Mouse (Mus musculus): ENCODE results near the gene Aifm2. TPM values are rescaled to one million over a fixed set of nuclear protein-coding genes. Genes with fewer than 3 reads are reported as not detected.

The Aifm2 gene
- total RNA-seq, 2 experiments from 2014 or later: 292 TPM

DNA sequence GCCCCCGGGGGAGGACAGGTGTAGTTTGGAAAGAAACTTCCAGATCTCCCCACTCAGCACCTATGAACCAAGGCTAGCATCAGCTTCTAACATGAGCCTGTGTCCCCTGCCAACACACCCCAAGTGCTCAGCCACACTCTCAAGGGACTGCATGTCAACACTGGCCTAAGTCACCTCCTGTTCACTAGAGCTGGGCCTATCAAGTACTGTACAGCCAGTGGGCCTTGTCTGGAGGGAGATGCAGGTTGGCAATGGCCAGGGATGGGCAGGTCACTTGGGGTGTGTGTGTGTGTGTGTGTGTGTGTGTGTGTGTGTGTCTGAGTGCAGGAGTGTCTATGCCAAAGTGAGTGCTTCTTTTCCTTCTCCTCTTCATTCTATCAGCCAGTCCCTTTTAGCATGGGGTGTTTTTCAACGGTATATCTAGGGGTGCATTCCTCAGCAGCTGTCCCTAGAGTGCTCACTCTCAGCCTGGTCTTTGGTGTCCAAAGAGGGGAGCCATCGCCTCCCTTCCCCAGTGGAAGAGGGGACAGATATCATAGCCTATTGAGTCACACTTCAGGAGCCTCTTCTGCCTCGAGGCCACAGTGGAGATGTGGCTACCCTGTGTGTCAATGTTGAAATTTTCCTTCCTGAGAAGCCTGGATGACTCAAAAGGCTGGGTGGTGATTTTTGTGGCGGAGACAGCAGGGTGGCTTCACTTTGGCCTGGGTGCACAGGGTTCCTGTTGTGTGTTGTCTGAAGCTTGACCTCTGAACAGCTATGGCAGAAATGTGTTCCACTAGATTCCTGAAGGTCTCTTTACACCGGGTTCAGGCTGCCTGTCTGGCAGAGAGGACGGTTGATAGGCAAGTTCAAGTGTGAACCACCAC lies 1.2 kb downstream of the Aifm2 start:
- DNase-seq: peak; percentile 71

DNA sequence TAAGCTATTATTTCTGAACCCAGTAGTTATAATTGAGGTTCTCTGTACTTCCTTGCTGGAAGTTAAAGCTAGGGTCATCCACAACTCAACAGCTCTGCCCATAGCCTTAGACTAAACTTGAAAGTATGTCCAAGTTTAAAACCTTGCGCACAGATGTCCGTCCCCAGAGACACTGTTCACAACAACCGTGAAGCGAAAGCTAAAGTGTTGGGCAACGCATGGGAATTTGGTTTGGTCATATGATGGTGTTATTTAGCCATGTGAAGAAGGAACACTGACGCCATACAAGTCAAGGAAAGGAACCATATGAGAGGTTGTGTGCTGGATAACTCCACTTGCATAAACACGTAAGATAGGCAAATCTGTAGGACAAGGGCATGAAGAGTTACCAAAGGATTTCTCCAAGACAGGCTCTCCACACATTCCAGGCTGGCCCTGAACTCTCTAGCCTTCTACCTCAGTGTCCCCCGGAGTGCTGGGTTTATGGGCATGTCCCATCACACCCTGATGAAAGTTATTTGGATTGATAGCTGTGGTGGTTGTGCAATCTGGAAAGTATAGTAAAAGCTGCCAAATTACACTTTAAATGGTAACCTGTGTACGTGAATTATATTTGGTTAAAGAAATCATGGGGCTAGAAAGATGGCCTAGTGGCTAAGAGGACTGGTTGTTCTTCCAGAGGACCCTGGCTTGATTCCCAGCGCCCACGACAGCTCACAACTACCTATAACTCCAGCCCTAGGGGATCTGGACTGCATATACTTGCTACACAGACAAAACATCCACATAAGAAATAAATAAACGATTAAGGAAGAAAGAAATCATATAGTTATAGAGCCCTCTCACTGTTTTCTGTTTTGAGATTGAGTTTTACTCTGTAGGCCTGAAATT lies 2.6 kb downstream of the Aifm2 start:
- peak; percentile 20 for DNase-seq

- peak; percentile 78 for DNase-seq
Measured at GRCm38 (mm10) chr10:61720331-61720730, 5.3 kb downstream of the Aifm2 start.

- no peak for DNase-seq
Measured at GRCm38 (mm10) chr10:61722215-61722614, 7.2 kb downstream of the Aifm2 start.

DNA sequence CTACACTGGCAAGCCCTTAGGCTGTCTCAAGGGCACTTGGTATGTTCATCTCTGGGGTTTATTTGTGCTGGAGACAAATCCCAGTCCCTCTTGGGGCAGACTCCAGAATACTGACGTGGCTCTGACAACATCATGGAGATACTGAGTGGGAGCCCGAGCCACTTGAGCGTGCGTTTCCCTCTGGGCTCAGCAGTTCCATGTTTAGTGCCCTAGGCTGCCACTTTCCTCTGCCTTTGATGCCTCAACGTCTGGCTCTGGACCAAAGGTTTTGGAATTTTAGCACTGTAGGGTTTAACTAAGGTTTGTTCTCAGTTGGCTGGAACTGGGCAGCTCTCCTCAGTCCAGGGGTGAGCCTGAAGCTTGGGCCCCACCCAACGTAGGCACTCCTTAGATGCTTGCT lies 8.2 kb downstream of the Aifm2 start:
- DNase-seq: peak; percentile 59

GRCm38 (mm10) chr10:61729181-61729580 lies 14.1 kb downstream of the Aifm2 start:
- no peak for DNase-seq

DNA sequence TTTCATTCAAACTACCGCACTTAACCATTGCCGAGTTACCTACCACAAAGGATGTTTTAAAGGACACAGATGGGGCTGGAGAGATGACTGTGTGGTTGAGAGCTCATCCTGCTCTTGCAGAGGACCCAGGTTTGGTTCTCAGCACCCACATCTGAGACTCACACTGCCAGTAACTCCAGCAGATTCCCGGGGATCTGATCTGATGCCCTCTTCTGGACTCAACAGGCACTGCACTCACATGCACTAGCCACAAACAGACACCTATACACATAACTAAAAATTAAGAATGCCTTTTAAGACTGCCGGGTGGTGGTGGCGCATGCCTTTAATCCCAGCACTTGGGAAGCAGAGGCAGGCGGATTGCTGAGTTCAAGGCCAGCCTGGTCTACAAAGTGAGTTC lies 15.1 kb downstream of the Aifm2 start:
- no peak for DNase-seq

DNA sequence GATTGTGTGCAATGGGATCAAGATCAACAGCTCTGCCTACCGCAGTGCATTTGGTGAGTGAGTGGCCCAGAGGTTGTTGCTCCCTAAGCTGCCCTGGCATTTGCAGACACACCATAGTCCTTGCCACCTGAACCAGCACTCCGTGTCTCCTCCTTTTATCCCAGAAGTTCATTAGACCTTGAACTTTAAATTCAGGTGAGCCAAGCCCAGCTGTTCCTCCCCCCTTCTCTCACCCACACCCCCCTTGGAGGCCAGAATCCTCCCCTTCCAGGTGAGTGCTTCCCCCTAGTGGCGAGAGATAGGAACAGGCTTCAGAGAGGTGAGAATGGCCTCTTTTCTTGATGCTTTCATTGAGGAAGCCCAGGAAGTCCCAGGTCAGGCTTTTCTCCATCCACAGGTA lies 19.3 kb downstream of the Aifm2 start:
- DNase-seq: no peak

DNA sequence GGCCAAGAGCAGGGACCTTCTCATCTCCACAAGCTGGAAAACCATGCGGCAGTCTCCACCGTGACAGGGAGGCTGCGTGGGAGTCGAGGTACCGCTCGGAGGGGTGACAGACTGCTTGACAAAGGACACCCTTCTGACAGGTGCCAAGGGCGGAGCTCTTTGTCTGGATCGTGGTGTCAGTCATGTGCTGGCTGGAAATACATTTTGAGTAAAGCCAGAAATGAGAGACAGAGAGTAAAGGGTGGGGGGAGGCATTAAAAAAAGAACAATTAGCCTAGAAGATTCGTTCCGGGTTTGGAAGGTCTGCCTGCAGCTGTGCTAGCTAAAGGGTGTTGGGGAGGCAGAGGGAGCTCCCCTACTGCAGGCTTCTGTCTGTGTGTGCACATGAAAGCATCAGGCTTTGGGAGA lies 21.6 kb downstream of the Aifm2 start:
- DNase-seq: no peak

GRCm38 (mm10) chr10:61737537-61737936 lies 22.5 kb downstream of the Aifm2 start:
- DNase-seq: no peak

DNA sequence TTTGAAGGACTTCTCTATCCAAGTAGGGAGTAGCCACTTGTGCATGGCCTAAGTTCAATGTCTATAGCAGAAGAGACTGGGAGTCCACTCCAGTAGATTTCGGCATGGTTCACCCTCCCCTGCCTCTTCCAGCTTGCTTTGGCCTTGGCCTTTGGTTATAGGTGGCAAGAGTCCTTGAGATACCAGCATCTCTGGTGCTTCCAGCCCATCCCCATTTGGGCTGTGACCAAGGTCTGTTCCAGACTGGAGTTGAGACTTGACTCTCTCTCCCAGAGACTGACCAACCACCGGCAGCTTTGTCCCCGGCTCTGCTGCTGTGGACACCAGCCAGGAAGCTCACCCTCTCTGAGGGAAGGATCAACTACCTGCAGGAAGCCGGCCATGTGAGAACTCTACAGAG lies 23.1 kb downstream of the Aifm2 start:
- no peak for DNase-seq

DNA sequence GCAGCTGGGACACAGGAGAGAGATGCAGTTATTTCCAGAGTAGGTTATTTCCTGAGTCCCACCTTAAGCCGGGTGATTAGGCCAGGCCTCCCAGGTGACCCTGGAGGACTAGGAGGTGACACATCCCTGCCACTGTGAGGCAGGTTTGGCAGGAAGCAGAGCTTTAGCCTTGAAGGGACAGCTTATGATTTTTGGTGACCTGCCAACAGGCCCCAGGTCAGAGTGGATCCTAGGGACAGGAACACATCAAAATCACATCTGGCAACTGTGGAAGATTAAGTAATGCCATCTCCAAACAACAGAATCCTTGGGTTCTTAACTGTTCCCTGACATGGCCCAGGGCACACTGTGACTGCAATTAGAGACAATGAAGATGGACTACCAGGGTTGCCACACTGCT lies 26.2 kb downstream of the Aifm2 start:
- peak; percentile 70 for DNase-seq

GRCm38 (mm10) chr10:61741873-61742272 lies 26.8 kb downstream of the Aifm2 start:
- DNase-seq: no peak

- peak; percentile 41 for DNase-seq
Measured at GRCm38 (mm10) chr10:61742336-61742735, 27.3 kb downstream of the Aifm2 start.

GRCm38 (mm10) chr10:61745133-61745532 lies 30.1 kb downstream of the Aifm2 start:
- DNase-seq: no peak

DNA sequence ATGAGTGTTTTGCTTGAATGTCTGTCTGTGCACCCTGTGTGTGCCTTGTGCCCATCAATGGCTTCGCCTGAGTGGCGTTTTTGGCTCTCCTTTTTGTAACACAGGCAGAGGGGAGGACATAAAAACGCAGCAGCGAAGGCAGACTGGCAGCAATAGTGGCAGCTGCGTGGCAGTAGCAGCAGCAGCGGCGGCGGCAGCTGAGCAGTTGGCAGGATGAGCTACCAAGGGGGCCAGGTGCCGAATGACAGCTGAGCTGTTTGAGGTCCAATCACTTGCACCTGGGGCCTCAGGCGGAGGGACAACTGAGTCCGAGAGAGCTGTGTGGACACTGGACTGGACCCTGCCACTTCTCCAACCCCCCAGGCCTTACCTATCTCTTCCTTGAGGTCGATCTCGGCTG lies 32.2 kb downstream of the Aifm2 start:
- no peak for DNase-seq

GRCm38 (mm10) chr10:61750014-61750413 lies 35.0 kb downstream of the Aifm2 start:
- no peak for DNase-seq

GRCm38 (mm10) chr10:61751534-61752219 lies 36.6 kb downstream of the Aifm2 start:
- peak; percentile 70 for DNase-seq

DNA sequence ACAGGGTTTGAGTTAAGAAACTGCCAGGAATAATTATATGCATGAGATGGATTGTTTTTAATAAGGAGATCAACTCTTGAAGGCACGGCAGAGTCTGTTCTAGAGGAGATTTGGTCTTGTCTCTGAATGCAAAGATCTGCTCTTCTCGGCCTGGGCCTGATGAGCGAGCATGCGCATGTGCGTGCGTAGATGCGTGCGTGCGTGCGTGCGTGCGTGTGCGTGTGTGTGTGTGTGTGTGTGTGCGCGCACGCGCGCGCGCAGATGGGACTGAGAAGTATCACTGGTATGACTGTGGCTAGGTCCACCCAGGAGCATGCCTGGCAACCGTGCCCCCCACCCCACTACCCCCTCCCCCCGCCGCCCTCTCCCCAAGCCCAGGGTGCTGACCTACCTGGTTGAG lies 38.0 kb downstream of the Aifm2 start:
- DNase-seq: no peak

GRCm38 (mm10) chr10:61757022-61757421 lies 42.0 kb downstream of the Aifm2 start:
- peak; percentile 59 for DNase-seq

GRCm38 (mm10) chr10:61758904-61759303 lies 43.8 kb downstream of the Aifm2 start:
- DNase-seq: no peak

GRCm38 (mm10) chr10:61759869-61760268 lies 44.8 kb downstream of the Aifm2 start:
- DNase-seq: no peak

DNA sequence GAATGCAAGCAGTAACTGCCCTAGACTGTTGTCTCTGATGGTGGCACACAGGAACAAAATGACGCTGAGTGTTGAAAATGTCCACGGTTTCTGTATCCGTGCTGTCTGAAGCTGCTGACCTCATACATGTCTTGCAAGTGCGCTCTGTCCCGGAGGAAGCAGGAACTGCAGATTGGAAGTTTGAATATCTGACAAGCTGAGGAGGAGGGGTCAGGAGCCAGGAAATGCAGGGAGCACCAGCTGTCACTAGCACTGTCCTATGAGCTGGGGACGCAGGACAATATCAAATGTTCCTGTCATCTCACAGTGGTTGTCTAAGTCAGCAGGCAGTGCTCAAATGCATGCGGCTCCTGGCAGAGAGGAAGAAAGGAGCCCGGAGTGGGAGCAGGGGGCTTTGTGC lies 49.6 kb downstream of the Aifm2 start:
- DNase-seq: no peak

Measured in adrenal gland, postnatal 10 days (tissue).